Mouse (Mus musculus) skeletal muscle tissue, adult 2 months (tissue): Measurements from ENCODE around the gene Nfkbia.

Source experiments
- DNase-seq: peaks from one replicate; pipeline ENCODE4 v3.0.0-alpha.2; 2012; ENCODE audit warnings: low read depth, low spot score

Gene Nfkbia

GRCm38 (mm10) chr12:55442861-55443850, 49.3 kb downstream of the Nfkbia start:
- DNase-seq = peak; percentile 86

GRCm38 (mm10) chr12:55442245-55442644, 50.2 kb downstream of the Nfkbia start:
- no peak for DNase-seq

- DNase-seq = no peak
Observed at GRCm38 (mm10) chr12:55440416-55440815, 52.0 kb downstream of the Nfkbia start.
